Mouse (Mus musculus): ENCODE data around the gene Cd300ld5.

DNA sequence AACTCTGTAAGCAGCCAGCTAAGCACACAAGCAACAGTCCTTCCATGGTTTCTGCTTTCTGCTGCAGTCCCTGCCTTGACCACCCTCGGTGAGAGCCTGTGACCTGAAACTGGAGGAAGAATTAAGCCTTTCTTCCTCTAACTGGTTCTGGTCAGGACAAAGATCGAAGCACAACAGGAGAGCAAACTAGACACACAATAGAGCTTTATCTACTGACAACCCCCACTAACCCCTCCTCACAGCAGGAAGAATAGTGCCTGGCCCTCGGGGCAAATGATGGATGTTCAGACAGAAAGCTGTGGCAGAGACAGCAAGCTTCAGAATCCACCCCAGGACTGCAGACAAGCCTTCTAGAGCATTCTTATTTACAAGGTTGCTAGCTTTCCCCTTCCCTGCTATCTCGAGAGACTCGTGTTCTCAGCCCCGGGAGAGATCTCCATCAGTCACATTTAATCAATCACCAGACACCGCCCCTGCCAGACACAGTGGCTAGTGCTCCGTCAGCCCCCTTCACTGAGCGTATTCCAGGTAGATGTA, 33.5 kb upstream of the Cd300ld5 start:
- TF ChIP-seq CTCF (IDR thresholded peaks at IDR 0.05; ENCODE audit: low read depth): no peak
- TF ChIP-seq EP300 (IDR thresholded peaks at IDR 0.05; ENCODE audit: low read depth): no peak
